Mouse (Mus musculus) right cerebral cortex, postnatal 25 days (tissue): ENCODE measurements at regions not wholly inside any gene's neighbourhood (a gene's known extent, or its start where the extent isn't known, plus 50 kb on each side); places are given as distances from the start of the nearest gene placed in this dataset.

ENCODE experiments used
- DNase-seq: peaks from one replicate; pipeline ENCODE4 v3.0.0; 2022

GRCm38 (mm10) chr6:4405301-4405700, 99.3 kb upstream of the Col1a2 start:
- DNase-seq, result no peak

GRCm38 (mm10) chr6:4407748-4408147, 96.9 kb upstream of the Col1a2 start:
- no peak for DNase-seq

- no peak for DNase-seq
Measured at GRCm38 (mm10) chr6:4413201-4413600, 91.4 kb upstream of the Col1a2 start.

DNA sequence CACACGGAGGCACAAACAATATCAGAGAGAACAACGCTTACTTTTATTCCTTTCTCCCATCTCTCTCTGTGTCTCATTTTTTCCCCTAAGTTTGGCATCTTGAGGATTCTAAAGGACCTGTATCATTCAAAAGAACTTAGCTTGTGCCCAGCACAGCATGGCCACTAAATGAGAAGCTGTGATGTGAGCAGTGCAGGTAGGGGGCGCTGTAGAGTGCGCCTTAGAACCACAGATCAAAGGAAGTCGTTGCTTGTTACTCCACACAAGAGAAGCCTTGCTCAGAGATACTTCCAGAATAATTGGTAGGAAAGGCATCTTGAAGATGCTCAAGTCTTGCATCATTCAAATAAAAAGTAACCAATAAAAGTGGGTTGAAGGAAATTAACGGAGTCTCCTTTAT, 90.4 kb upstream of the Col1a2 start:
- DNase-seq, result no peak

DNA sequence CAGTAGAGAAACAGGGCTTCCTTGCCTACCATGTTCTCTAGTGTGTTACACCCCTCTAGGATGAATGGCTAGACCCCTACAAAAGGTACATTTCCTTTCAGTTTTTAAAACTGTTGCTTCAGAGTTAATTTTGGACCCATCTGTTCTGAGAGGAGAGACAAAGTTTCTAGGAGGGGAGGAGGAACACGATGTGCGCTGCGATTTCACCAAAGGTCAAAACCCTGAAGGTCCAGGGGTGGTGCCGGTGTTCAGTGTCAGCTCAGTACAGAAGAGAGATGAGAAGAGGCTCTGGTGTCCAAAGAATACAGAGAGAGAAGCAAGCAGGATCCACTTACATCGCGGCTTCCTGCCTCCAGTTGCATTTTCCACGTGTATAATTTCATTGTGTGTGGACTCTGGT, 89.4 kb upstream of the Col1a2 start:
- DNase-seq, result no peak

GRCm38 (mm10) chr6:4417247-4417709, 87.3 kb upstream of the Col1a2 start:
- no peak for DNase-seq

DNA sequence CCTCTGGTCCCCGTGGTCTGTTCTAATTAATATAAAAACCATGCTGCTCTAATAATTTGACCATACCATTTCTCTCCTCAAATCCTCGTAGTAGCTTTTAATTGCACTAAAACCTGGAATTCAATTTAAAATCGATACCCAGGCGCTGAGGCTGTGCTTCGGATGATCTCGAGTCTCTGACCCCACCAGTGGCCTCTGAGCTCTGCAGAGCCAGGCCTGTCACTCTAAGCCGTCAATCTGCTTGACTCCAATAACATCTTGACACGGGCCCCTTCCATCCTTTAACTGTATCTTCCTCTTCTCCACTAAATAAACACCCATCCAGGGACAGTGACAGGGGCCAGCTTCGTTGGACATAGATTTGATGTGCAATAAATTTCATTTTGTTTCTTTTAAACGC, 86.2 kb upstream of the Col1a2 start:
- no peak for DNase-seq

DNA sequence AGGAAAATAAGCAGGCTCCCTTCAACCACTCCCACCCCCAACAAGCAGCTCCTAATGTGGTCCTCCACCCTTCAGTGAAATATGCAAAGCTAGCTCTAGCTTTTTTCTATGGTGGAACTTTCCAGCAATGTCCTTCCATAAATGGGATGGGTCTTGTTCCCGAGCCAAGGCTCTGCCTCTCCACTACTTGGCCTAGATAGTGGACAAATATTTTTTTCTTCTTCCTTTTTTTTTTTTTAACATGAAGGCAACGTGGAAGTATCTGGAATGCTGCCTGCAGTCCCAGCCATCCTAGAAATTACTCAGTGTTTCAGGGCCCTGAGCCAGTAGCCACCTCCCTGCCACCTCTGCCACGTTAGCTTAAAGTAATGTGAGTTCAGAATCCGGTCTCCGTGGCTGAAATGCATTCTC, 85.7 kb upstream of the Col1a2 start:
- DNase-seq, result no peak

DNA sequence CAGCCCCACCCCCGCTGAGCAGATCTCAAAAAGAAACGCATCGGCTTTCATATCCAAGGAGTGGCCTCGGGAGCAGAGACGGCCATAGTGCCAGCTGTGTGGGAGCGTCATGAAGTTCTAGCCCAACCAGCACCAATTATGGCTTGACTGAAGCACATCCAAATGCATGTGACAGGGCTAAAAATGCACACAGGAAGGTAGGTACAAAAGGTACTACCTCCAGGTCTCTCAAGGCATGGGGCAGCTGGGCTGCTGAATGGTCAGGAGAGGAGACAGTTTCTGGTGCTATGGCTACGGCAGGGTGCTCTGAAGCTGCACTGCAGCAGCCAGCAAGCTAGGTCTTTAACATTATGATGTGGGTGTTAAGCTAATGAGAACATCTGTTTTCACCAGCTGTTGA, 83.1 kb upstream of the Col1a2 start:
- DNase-seq, result no peak

DNA sequence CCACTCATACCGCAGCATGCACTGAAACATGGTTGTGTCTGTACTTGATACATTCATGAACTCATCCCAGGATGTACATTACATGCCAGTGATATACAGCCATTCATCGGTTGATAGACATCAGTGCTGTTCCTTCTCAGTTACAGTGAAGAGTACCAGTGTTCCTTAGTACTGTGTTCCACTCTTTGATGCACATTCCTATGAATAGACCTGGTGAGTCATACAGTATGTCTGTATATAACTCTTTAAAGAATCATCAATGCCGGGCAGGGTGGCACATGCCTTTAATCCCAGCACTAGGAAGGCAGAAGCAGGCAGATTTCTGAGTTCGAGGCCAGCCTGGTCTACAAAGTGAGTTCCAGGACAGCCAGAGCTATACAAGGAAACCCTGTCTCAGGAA, 77.5 kb upstream of the Col1a2 start:
- no peak for DNase-seq

DNA sequence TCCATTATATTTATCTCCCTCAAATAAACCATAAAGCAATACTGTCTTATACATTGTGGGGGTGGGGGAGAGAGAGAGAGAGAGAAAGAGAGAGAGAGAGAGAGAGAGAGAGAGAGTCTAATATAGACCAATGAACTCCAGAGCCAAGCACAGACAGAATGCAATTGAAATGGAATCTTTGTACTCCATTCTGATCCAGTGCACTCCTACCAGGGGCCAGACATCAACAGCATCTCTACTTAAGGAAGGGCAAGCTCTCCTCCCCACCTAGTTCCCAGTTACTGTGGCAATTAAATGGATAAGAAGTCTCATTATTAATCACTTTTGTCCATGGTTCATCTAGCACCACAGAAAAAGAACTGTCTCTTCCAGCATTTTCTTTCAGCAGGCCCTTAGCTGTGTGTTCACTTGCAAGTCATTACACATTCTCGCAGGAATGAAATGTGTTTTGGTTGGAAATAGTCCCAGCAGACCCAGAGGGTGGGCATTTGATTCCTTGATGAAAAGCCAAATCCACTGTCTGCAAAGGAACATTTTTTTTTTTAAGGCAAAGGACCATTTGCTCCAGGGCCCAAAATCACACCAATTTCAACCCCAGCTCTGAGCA, 73.8 kb upstream of the Col1a2 start:
- DNase-seq, result no peak

DNA sequence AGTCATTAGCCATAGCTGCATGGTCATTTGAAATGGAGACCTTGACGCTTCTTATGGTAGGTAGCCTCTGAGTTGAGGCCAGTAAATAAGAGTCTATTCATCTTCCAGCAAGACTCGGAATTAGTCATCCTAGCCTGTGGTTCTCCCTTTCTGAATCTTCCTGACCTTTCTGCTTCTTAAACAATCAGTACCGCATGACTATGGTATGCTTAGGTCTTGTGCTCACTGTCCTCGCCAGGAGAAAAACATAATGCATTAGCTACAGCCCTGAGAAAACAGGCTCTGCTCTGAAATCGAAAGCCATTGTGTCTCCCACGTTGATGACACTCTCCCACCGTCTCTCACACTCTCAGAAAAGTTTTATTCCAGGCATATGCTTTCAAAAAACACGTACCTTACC, 72.4 kb upstream of the Col1a2 start:
- DNase-seq, result no peak

- no peak for DNase-seq
Measured at GRCm38 (mm10) chr6:4436439-4436838, 68.2 kb upstream of the Col1a2 start.

DNA sequence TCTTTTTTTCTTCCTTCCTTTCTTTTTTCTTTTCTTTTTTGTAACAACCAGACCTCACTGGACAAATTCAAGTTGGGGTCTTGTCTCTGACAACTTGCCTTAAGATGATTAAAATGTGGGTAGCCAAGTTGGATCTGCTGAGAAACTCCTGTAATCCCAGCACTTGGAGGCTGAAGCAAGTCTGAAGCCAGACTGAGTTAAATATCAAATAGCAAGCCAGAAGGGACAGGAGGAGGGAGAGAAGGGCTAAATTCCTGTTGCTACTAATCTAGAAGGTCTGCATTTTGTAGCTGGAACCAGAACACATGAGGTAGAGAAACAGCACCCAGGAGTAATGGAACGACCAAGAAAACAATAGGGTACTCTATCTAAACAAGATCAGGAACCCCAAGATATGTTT, 67.7 kb upstream of the Col1a2 start:
- DNase-seq, result no peak

DNA sequence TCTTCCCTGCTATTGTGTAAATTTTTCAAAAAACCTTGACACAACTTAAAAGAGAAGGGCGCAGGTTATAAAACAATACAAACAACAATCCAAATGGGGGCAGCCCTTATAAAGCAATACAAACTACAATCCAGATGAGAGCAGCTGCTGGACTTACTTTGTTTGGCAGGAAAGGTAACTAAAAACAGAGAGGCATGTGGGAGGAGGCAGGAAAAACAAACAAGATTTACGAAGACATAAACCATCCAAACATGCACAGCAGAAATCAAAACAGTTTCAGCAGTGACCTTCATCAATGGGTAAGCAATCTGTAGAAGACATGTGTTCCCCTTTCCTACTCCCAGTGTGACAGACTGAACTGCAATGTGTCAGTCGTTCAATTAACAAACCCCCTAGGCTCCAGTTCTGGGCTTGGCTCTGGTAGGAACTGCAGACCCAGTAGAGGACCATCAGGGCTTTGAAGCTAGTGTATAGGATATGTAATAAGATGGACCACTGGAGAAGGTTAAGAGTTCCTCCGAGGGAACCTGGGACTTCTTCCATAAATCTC, 62.9 kb upstream of the Col1a2 start:
- no peak for DNase-seq

GRCm38 (mm10) chr6:4445906-4446305, 58.7 kb upstream of the Col1a2 start:
- no peak for DNase-seq

- no peak for DNase-seq
Measured at GRCm38 (mm10) chr6:4451227-4451626, 53.4 kb upstream of the Col1a2 start.
